Mouse (Mus musculus) embryonic facial prominence, embryonic 10.5 days (tissue): Measurements from ENCODE around the gene Bdkrb1. TPM values are rescaled to one million over a fixed set of nuclear protein-coding genes. Genes with fewer than 3 reads are reported as not detected.

Source experiments
- DNase-seq: peaks from one replicate; pipeline ENCODE4 v3.0.0-alpha.2; 2017; ENCODE audit warnings: low spot score
- H3K27ac ChIP-seq: fragments of 300-500 bp; sonication (generic); replicated peaks from 2 replicates; pipeline ENCODE4 v1.5.1; 2016; ENCODE audit warnings: mild to moderate bottlenecking
- H3K27me3 ChIP-seq: fragments of 300-500 bp; sonication (generic); replicated peaks from 2 replicates; pipeline ENCODE4 v1.6.1; 2016; ENCODE audit warnings: low read depth, mild to moderate bottlenecking; ENCODE audit not compliant: poor library complexity, severe bottlenecking
- H3K36me3 ChIP-seq: fragments of 300-500 bp; sonication (generic); replicated peaks from 2 replicates; pipeline ENCODE4 v1.6.1; 2016; ENCODE audit warnings: mild to moderate bottlenecking, moderate library complexity
- H3K4me1 ChIP-seq: fragments of 300-500 bp; sonication (generic); 2 replicates; pipeline ENCODE4 v1.6.1; 2016
- H3K4me3 ChIP-seq: fragments of 300-500 bp; sonication (generic); 2 replicates; pipeline ENCODE4 v1.5.1; 2016; ENCODE audit warnings: mild to moderate bottlenecking, moderate library complexity
- H3K9me3 ChIP-seq: fragments of 300-500 bp; sonication (generic); 2 replicates; pipeline ENCODE4 v1.6.1; 2016; ENCODE audit warnings: mild to moderate bottlenecking
- WGBS: fragments of 180-500 bp; shearing (Covaris S2); methylation state at CpG from one replicate; pipeline ENCODE4 v1.1.7; 2016; 5-methylcytosine and 5-hydroxymethylcytosine counted together
- polyA plus RNA-seq: library from polyadenylated mRNA; unstranded; fragments of >200 nt; fragmentation: Nextera tagmentation; extraction: Ambion mirVana; gene quantifications from 2 replicates; pipeline ENCODE4 v1.2.1, GENCODE M21; 2016

Gene Bdkrb1
- polyA plus RNA-seq, 1 experiment from 2014 or later, result 0.11 TPM

GRCm38 (mm10) chr12:105603904-105604303 is 1.0 kb downstream of the Bdkrb1 start:
- H3K27me3 ChIP-seq, result no peaks in the 10 kb centered on the region
- H3K9me3 ChIP-seq, result no peaks in the 10 kb centered on the region
- H3K27ac ChIP-seq, result no peak overlapping the region
- no peak overlapping the region for H3K4me3 ChIP-seq
- no peaks in the 10 kb centered on the region for H3K36me3 ChIP-seq
- H3K4me1 ChIP-seq, result peaks cover 34% of the 10 kb centered on the region
- DNase-seq, result no peak
- WGBS, result 94% methylated on average over 11 of the region's 11 CpGs

- DNase-seq, result peak; percentile 46
- 12% methylated on average over 8 of the region's 8 CpGs for WGBS
- no peaks in the 10 kb centered on the region for H3K27me3 ChIP-seq
- H3K27ac ChIP-seq, result peak overlapping the region; percentile 8; the same call in 1 of the 2 replicates
- no peaks in the 10 kb centered on the region for H3K9me3 ChIP-seq
- no peak overlapping the region for H3K4me3 ChIP-seq
- peaks cover 21% of the 10 kb centered on the region for H3K4me1 ChIP-seq
- H3K36me3 ChIP-seq, result no peaks in the 10 kb centered on the region
Measured at GRCm38 (mm10) chr12:105605212-105605611, 2.3 kb downstream of the Bdkrb1 start.

- H3K4me3 ChIP-seq, result no peak overlapping the region
- no peaks in the 10 kb centered on the region for H3K9me3 ChIP-seq
- peaks cover 23% of the 10 kb centered on the region for H3K4me1 ChIP-seq
- 81% methylated on average over 4 of the region's 4 CpGs for WGBS
- no peak overlapping the region for H3K27ac ChIP-seq
- no peak for DNase-seq
- no peaks in the 10 kb centered on the region for H3K36me3 ChIP-seq
- H3K27me3 ChIP-seq, result no peaks in the 10 kb centered on the region
Measured at GRCm38 (mm10) chr12:105606881-105607280, 4.0 kb downstream of the Bdkrb1 start.

GRCm38 (mm10) chr12:105611045-105611444 is 8.2 kb downstream of the Bdkrb1 start:
- peaks cover 15% of the 10 kb centered on the region for H3K36me3 ChIP-seq
- WGBS, result 89% methylated on average over 2 of the region's 2 CpGs
- H3K27me3 ChIP-seq, result no peaks in the 10 kb centered on the region
- H3K9me3 ChIP-seq, result no peaks in the 10 kb centered on the region
- no peak for DNase-seq
- H3K27ac ChIP-seq, result no peak overlapping the region
- peaks cover 7% of the 10 kb centered on the region for H3K4me1 ChIP-seq
- H3K4me3 ChIP-seq, result no peak overlapping the region

GRCm38 (mm10) chr12:105611748-105612147 is 8.9 kb downstream of the Bdkrb1 start:
- Histone ChIP-seq H3K36me3 (peaks cover 22% of the 10 kb centered on the region), H3K4me1 (peaks cover 6% of the 10 kb centered on the region; the same call in 1 of the 2 replicates), H3K27me3 (no peaks in the 10 kb centered on the region), H3K4me3 (no peak overlapping the region), H3K9me3 (no peaks in the 10 kb centered on the region), H3K27ac (no peak overlapping the region)
- WGBS, result 12% methylated on average over 7 of the region's 7 CpGs
- DNase-seq, result peak; percentile 86

GRCm38 (mm10) chr12:105613559-105613958 is 10.7 kb downstream of the Bdkrb1 start:
- Histone ChIP-seq H3K4me1 (peaks cover 6% of the 10 kb centered on the region; the same call in 1 of the 2 replicates), H3K4me3 (no peak overlapping the region), H3K9me3 (no peaks in the 10 kb centered on the region), H3K27me3 (no peaks in the 10 kb centered on the region), H3K36me3 (peaks cover 40% of the 10 kb centered on the region), H3K27ac (no peak overlapping the region)
- DNase-seq, result no peak
- WGBS, result 91% methylated on average over 10 of the region's 10 CpGs

GRCm38 (mm10) chr12:105622048-105622447 is 19.2 kb downstream of the Bdkrb1 start:
- 97% methylated on average over 7 of the region's 7 CpGs for WGBS
- Histone ChIP-seq H3K4me3 (no peak overlapping the region), H3K9me3 (no peaks in the 10 kb centered on the region), H3K27ac (no peak overlapping the region), H3K4me1 (0 out of 2 replicates have a peak, but pooled peaks cover 2% of the 10 kb centered on the region), H3K36me3 (peaks cover 83% of the 10 kb centered on the region), H3K27me3 (no peaks in the 10 kb centered on the region)
- no peak for DNase-seq

GRCm38 (mm10) chr12:105622981-105623539 is 20.2 kb downstream of the Bdkrb1 start:
- peaks cover 82% of the 10 kb centered on the region for H3K36me3 ChIP-seq
- 83% methylated on average over 12 of the region's 12 CpGs for WGBS
- DNase-seq, result no peak
- H3K27me3 ChIP-seq, result no peaks in the 10 kb centered on the region
- H3K4me1 ChIP-seq, result 0 out of 2 replicates have a peak, but pooled peaks cover 2% of the 10 kb centered on the region
- no peak overlapping the region for H3K4me3 ChIP-seq
- no peak overlapping the region for H3K27ac ChIP-seq
- no peaks in the 10 kb centered on the region for H3K9me3 ChIP-seq

- 63% methylated on average over 7 of the region's 7 CpGs for WGBS
- peaks cover 70% of the 10 kb centered on the region for H3K36me3 ChIP-seq
- H3K4me3 ChIP-seq, result no peak overlapping the region
- DNase-seq, result no peak
- H3K27me3 ChIP-seq, result no peaks in the 10 kb centered on the region
- H3K27ac ChIP-seq, result no peak overlapping the region
- H3K4me1 ChIP-seq, result 0 out of 2 replicates have a peak, but pooled peaks cover 2% of the 10 kb centered on the region
- H3K9me3 ChIP-seq, result no peaks in the 10 kb centered on the region
Measured at GRCm38 (mm10) chr12:105625798-105626197, 22.9 kb downstream of the Bdkrb1 start.

GRCm38 (mm10) chr12:105634374-105635067 is 31.6 kb downstream of the Bdkrb1 start:
- H3K27me3 ChIP-seq, result no peaks in the 10 kb centered on the region
- H3K4me3 ChIP-seq, result no peak overlapping the region
- H3K36me3 ChIP-seq, result peaks cover 85% of the 10 kb centered on the region
- WGBS, result 95% methylated on average over 13 of the region's 13 CpGs
- H3K9me3 ChIP-seq, result no peaks in the 10 kb centered on the region
- no peaks in the 10 kb centered on the region for H3K4me1 ChIP-seq
- H3K27ac ChIP-seq, result no peak overlapping the region
- DNase-seq, result no peak

GRCm38 (mm10) chr12:105636551-105636950 is 33.7 kb downstream of the Bdkrb1 start:
- H3K4me3 ChIP-seq, result no peak overlapping the region

GRCm38 (mm10) chr12:105637554-105637953 is 34.7 kb downstream of the Bdkrb1 start:
- Histone ChIP-seq H3K4me1 (no peaks in the 10 kb centered on the region), H3K27ac (no peak overlapping the region), H3K9me3 (no peaks in the 10 kb centered on the region), H3K27me3 (no peaks in the 10 kb centered on the region), H3K4me3 (no peak overlapping the region), H3K36me3 (peaks cover 100% of the 10 kb centered on the region)
- WGBS, result 82% methylated on average over 4 of the region's 4 CpGs
- no peak for DNase-seq

More at GRCm38 (mm10) chr12:105636551-105636950, 33.7 kb downstream of the Bdkrb1 start:
- H3K36me3 ChIP-seq, result peaks cover 98% of the 10 kb centered on the region
- 93% methylated on average over 9 of the region's 9 CpGs for whole genome bisulfite sequencing
- H3K27me3 ChIP-seq, result no peaks in the 10 kb centered on the region
- H3K27ac ChIP-seq, result no peak overlapping the region
- H3K9me3 ChIP-seq, result no peaks in the 10 kb centered on the region
- DNase-seq, result no peak
- H3K4me1 ChIP-seq, result no peaks in the 10 kb centered on the region

- peaks cover 100% of the 10 kb centered on the region for H3K36me3 ChIP-seq
- no peaks in the 10 kb centered on the region for H3K27me3 ChIP-seq
- no peak overlapping the region for H3K4me3 ChIP-seq
- H3K9me3 ChIP-seq, result no peaks in the 10 kb centered on the region
- no peak for DNase-seq
- H3K4me1 ChIP-seq, result no peaks in the 10 kb centered on the region
- no peak overlapping the region for H3K27ac ChIP-seq
- 94% methylated on average over 11 of the region's 11 CpGs for whole genome bisulfite sequencing
Measured at GRCm38 (mm10) chr12:105642770-105643321, 40.0 kb downstream of the Bdkrb1 start.
